Mouse (Mus musculus): ENCODE measurements at regions not wholly inside any gene's neighbourhood (a gene's known extent, or its start where the extent isn't known, plus 50 kb on each side); places are given as distances from the start of the nearest gene placed in this dataset.

DNA sequence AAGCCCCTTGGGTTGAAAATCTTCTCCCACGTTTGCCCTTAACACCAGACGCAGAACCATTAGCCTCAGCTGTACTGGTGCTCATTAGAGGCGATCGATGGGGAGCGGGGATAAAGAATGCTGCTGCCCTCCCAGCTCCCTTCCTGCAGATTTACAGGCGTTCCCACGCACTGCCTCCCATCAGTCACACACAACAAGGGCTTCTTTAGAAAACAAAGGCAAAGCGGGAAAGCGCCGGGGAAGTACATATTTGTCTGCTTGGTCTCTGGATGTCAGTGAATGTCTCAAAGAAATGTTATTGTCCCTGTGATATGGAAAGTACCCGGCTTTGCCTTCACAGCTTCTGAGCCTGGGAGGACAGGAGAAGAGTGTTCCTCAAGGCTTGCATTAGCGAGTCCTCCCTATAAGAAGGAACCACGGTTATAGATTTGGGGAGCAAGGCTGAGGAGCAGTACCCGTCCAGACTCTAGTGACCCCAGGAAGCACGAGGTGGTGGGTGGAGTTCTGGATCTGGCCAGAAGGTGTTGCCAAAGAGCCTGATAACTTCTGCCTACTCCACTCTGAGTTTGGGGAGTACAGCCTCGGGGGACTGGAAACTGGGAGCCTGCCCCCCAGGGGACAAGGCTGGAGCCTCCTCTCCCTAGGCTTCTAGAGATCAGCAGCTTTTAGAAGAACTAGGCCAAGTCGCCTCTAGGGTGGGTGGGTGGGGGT, 173.0 kb upstream of the Mki67 start:
- peak; percentile 37 for DNase-seq

DNA sequence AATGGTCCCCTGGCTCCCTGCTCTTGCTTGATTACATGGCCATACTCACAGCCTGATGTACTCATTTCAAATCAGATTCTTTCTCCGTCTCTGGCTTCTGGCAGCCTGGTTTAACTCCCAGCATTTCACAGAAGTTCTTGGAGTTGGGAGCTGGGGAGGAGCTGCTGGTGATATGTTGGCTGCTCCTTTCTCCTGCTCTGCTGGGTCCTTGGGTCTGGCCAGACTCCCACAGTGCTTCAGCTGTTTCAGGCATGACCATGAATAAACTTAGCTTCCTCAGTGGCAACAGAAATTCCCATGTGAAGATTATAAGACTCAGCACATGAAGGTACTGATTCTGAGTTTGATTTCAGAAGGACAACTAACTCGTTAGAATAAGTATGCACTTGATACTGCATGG, 182.7 kb upstream of the Mki67 start:
- peak; percentile 63 to 83 for DNase-seq

DNA sequence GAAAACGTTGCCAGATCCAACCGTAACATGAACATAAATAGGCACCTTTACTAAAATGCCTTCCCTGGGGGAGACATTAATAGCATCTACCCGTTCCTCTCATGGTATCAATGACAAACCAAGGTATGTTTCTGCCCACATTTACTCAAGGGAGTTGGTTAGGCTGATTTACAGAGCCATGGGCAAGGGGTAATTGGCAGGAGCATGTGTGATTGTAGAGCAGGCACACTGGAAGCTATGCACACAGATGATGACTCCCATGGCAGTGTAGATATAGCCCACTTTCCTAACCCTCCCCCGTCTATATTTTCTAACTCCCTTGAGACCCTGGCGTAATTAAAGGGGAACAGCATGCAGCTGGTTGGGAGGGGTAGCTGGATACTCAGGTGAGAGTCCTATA, 183.6 kb upstream of the Mki67 start:
- DNase-seq: no peak

DNA sequence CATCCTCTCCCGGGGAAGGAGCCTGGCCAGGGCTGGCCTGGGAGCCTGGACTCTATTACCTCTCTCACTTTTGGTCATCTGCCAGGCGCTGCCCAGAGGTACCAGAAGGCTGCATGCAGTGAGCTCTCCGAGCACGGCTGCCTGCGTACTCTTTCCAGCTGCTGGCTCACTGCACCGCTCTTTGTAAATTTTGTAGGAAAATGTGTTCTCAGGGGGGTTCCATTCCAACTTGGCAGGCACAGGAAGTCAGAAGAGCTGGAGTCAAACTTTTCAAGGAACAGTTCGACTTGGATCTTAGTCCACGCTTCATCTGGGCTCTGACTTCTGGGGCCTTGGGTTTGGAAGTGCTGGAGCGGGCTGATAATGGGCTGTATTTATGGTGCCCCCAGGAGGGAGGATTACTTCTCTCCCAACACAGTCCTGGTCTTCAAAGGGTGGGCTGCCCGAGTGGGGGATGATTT, 184.7 kb upstream of the Mki67 start:
- peak; percentile 45 to 70 for DNase-seq

DNA sequence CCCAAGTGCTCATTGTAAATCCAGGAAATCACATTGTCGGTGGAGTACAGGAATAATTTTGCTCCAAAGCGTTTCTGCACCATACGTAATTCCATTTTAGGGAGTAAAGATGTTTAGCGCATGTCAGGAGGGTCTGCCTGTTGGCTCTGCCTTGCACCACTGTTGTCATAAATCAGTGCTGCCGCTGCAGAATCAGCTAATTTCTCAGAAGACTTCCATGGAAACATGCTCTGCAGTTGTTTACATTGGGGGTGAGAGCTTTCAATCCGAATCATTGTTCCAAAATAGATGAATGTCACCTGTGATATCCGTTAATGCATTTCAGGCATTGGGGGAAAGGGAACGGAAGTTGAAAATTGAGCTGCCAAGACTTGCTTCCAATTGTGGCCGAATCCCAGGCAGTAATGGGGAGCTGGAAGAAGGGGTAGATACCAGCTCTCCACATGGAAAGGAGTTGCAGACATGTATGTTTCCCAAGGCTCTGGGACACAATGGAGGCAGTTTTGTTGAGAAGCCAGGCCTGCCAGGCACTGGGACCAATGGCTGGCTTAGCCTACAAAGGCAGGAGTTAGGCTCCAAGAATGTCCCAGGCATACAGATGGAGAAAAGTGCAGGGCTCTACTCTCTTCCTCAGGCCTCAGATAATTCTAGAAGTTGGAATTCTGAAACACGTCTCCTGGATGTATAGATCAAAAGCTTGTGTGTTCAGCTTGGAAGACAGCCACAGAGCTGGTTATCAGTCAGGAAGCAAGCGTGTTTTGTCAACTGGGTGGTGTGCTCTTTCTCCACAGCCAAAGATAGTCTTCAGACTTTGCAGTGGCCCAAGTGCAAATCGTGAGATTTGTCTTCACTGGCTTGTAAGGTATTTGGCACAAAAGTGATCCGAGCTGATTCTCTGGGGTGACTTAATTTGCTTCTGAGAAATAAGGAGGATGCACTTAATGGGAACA, 186.2 kb upstream of the Mki67 start:
- no peak for DNase-seq

GRCm38 (mm10) chr7:135911376-135911775, 195.2 kb upstream of the Mki67 start:
- DNase-seq: no peak

DNA sequence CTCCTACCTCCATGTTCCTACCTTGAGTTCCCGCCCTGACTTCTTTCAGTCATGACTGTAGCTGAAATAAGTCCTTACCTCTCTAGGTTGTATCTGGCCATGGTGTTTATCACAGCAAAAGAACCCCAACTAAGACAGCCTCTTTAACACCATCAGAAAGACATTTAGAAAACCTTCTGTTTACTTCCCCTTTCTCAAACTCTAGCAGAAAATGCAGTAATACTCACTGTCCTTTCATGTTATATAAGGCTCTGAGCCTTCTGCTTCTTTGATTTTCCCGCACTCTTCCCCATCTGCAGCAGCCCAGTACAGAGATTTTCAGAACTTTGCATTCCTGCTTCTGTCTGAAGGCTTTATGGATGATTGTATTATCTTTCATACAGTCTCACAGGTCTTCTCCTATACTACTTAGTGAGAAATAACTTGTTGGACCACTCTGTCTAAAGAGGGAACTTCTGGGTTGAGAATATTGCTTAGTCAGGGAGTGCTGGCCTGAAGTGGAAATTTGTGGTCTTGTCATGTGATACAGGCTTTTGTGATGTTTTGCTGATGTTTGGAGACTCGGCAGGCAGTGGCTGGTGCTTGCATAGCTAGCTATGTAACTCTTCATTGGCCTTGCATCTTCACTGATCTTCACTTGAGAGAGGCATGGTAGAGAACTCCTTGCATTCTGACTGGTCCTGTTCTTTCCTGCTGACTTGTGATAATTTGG, 197.9 kb upstream of the Mki67 start:
- DNase-seq: no peak

DNA sequence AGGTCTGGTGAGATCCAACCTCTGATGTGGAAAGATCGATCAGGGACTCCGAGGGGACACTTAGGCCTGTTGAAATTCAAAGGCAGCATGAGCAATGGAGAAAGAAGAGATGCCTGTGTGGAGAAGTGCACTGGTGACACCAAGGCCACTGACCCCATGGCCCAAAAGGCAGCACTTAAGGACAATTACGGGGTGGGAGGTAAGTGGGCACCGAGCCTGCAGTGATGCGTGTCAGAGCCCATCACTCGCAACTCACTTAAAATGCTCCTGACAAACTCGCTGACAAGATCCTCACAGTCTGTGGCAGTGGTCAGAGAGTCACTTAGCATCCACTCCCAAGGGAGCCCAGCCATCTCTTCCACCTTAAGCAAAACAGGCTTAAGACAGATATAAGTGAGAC, 207.7 kb upstream of the Mki67 start:
- DNase-seq: no peak

GRCm38 (mm10) chr7:135924641-135925040, 208.5 kb upstream of the Mki67 start:
- DNase-seq: no peak

DNA sequence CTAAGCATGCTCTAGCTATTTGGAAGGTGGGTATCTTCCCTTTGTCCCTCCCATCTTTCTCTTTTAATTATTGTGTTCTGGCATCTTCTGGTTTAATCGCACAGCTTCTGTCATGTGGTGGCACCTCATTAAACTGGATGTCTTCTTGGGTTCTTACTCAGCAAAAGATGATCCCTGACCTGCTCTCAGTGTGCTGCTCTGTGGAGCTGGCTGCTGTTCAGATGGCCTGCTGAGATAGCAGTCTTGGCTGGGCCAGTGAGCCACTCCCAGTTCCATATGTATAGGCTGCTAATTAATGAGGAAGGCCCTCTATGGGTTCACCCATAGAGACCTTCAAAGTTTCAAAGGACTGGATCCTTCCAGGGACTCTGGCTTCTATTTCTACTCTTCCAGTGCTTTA, 213.9 kb upstream of the Mki67 start:
- DNase-seq: peak; percentile 31 to 59

DNA sequence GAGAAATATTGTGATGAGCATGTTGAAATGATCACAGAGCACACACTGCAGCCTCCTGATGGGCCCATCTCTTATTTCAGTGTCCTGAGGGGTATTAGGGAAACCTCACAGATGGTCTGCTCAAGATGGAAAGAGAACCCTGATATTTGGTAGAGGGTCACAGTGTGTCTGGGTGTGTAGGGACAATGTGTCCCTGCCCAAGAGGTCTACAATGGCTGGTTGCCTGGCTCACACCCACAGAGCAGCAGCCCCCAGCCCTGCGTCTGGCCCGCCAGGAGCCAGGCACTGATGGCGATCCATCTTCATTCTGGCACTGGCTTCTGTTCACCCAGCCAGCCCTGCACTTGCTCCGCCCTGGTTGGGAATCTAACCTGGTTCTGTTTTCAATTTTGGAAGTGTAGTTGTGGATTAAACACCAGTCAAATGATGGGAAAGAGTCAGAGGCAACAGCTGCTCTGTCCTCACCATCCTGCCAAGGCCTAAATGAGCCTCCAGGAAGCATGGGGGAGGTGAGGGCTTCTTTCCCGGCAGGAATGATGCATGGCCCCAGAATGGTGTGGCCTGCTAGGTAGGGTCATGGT, 216.5 kb upstream of the Mki67 start:
- DNase-seq: peak; percentile 69 to 84

- DNase-seq: no peak
Measured at GRCm38 (mm10) chr7:135935180-135935579, 219.0 kb upstream of the Mki67 start.

- DNase-seq: no peak
Measured at GRCm38 (mm10) chr7:135937465-135937864, 221.3 kb upstream of the Mki67 start.

GRCm38 (mm10) chr7:135939341-135939740, 223.2 kb upstream of the Mki67 start:
- peak; percentile 21 to 43 for DNase-seq

DNA sequence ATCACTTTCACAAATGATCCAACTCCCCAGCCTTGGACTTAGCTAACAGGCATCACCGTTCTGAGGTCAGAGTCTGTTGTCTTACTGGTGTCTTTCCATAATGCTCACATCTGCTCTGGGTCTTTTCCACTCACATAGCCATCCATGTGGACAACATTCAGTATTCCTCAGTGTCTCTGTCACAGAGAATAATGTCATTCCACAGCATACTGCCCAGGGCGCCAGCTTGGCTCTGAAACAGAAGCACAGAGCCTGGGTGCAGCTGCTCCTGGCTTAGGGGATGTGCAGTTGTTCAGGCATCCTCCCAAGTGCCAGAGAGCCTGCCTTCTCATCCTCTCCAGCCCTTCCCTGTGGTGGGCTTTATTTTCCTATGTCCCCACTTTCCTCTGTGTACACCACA, 226.7 kb upstream of the Mki67 start:
- peak in 1 of 2 experiments; percentile 46 for DNase-seq

DNA sequence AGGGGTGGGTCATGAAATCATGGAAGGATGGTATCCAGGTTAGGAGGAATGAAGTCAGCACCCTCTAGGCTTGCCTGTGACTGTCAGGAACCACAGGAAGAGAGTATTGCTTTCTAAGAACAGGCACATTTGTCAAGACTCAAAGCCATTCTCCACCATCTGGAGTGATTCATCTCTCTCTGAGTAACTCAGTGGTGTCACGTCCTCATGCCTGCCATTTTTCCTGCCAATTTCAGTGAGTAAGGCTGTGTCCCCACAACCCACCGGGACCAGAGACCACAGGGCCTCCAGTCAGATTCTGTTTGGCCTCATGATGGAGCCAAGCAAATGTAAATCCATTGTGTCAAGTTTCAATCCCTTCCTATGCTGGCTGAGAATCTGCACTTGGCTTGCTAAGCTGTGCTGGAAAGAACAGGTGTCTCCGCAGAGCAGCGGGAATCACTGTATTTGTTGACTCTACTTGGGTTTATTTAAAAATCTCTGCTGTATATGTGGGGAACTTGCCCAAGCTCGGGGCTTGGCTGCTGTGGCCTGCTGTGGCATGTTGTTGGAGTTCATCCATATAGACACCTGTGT, 230.0 kb upstream of the Mki67 start:
- DNase-seq: no peak

DNA sequence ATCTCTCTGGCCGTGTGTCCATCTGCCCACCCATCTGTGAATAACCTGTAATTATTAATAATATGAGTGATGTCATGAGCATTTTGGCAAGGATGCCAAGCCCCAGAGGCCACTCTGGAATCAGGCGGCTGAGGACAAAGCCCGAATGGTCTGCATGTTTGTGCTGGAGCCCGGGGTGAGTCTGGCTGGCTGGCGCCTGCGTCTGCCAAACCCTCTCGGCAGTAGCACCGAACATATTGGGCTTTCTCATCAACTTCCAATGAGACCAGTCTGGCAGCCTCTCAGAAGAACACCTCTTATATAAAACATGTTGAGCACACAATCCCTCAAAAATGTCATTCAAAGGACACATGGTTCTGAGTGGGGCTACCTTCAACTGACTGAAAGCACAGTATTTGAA, 244.9 kb upstream of the Mki67 start:
- peak; percentile 84 to 89 for DNase-seq

- peak; percentile 42 to 68 for DNase-seq
Measured at GRCm38 (mm10) chr7:135965528-135965927, 249.4 kb upstream of the Mki67 start.

- DNase-seq: no peak
Measured at GRCm38 (mm10) chr7:135966231-135966630, 250.1 kb upstream of the Mki67 start.

DNA sequence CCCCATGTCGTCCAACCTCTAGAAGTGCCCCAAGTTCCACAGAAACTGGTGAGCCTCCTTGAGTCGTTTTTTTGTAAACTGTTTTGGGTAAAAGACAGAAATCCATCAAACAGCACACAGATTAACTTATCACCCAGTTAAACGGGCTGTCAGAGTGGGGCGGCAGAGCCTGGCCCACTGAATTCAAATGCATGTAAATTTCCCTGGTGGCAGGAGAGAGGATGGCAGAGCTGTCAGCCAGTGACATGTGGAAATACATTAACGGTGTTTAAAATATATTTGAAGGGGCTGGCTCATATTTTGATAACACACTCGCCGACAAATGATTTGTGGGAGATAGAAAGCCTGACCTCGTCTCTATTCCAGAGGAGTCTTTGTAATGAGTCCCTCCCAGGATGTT, 252.5 kb upstream of the Mki67 start:
- DNase-seq: no peak

GRCm38 (mm10) chr7:135986021-135986420, 269.9 kb upstream of the Mki67 start:
- no peak for DNase-seq

GRCm38 (mm10) chr7:135990321-135990720, 274.2 kb upstream of the Mki67 start:
- no peak for DNase-seq
